Mouse (Mus musculus): ENCODE results near the gene Gm17402. TPM values are rescaled to one million over a fixed set of nuclear protein-coding genes. Genes with fewer than 3 reads are reported as not detected.
A peak's percentile ranks its signal among the peaks of the same experiment; 100 is the strongest.

The Gm17402 gene
- not detected in 2 replicates for polyA plus RNA-seq (2015; fragmentation: Nextera tagmentation; extraction: Ambion mirVana)

DNA sequence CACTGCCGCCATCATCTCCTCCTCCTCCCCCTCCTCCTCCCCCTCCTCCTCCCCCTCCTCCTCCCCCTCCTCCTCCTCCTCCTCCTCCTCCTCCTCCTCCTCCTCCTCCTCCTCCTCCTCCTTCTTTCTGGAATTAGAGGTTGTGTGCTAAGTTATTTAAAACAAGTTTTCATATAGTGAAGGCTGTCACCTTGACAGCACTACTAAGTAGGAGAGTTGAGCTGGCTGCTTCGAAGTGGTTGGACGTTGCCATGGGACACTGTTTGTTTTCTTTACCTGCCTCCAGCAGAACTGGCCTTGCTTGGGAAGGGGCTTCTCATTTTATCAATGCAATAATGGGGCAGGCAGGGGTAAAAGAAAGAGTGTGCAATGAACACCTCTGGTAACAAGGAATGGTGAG lies at the start of gene Gm17402:
TSS of gene Gm17402 (minus strand) at position 101 of the 400 bp plus-strand sequence.
- peaks cover 5% of the 10 kb centered on the region; the same call in 1 of the 2 replicates for H3K4me1 ChIP-seq (replicated peaks)
- peak within 1 kb of the TSS; percentile 60 for H3K9ac ChIP-seq
- 63% methylated on average over 3 of the region's 3 CpGs for WGBS
- no peaks in the 10 kb centered on the region for H3K9me3 ChIP-seq
- no peaks in the 10 kb centered on the region for H3K36me3 ChIP-seq
- no peak within 1 kb of the TSS for H3K27ac ChIP-seq (replicated peaks)
- H3K4me3 ChIP-seq: peak within 1 kb of the TSS; percentile 65
- H3K27me3 ChIP-seq: peaks cover 24% of the 10 kb centered on the region
- H3K4me2 ChIP-seq: peak within 1 kb of the TSS; percentile 91
- no peak for ATAC-seq (ENCODE audit: low FRiP score, low read depth)

DNA sequence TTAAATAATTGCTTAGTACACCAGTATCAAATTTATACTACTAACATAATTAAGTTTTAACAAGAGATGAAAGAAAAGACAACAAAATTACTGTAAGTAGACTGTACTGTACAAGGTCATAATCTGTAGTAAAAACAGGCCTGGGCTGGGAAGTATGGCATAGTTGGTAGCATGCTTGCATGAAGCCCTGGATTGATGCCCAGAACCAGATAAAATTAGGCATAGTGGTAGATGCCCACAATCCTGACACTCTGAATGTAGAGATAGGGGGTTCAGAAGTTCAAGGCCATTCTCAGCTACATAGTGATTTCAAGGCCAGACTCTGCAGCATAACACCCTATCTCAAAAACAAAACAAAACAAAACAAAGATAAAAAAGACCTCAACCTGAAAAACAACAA lies 3.3 kb upstream of the Gm17402 start:
- H3K4me3 ChIP-seq: no peak overlapping the region
- no peaks in the 10 kb centered on the region for H3K9me3 ChIP-seq
- no peak overlapping the region for H3K9ac ChIP-seq
- H3K4me2 ChIP-seq: no peak overlapping the region
- peaks cover 3% of the 10 kb centered on the region; the same call in 1 of the 2 replicates for H3K27me3 ChIP-seq
- no peak overlapping the region for H3K27ac ChIP-seq (replicated peaks)
- no peak for ATAC-seq (ENCODE audit: low FRiP score, low read depth)
- no peaks in the 10 kb centered on the region for H3K36me3 ChIP-seq
- peaks cover 5% of the 10 kb centered on the region; the same call in 1 of the 2 replicates for H3K4me1 ChIP-seq (replicated peaks)

DNA sequence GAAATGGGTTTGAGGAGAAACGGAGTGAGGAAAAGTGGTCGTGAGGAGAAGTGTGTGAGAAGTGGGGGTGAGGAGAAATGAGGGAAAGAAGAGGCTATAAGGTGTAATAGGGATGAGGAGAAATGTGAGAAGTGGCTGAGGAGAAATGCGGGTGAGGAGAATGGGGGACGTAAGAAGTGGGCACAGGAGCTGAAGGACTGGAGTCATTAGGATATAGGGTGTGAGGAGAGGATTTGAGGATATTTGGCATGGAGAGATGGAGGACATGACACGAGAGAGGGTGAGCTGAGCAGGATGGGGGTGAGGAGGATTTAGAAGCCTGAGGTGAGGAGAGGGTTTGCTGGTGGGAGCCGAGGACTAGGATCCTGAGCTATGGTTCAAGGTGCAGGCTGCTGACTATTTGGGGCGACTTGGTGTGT lies 594 bp downstream of the Gm17402 start:
- Histone ChIP-seq H3K27ac (replicated peaks) (no peak overlapping the region), H3K36me3 (no peaks in the 10 kb centered on the region), H3K27me3 (peaks cover 24% of the 10 kb centered on the region), H3K4me3 (peak overlapping the region; percentile 65), H3K4me1 (replicated peaks) (peaks cover 5% of the 10 kb centered on the region; the same call in 1 of the 2 replicates), H3K9ac (peak overlapping the region; percentile 60), H3K9me3 (no peaks in the 10 kb centered on the region), H3K4me2 (peak overlapping the region; percentile 91)
- 34% methylated on average over 7 of the region's 7 CpGs for WGBS
- ATAC-seq (ENCODE audit: low FRiP score, low read depth): peak; percentile 64

DNA sequence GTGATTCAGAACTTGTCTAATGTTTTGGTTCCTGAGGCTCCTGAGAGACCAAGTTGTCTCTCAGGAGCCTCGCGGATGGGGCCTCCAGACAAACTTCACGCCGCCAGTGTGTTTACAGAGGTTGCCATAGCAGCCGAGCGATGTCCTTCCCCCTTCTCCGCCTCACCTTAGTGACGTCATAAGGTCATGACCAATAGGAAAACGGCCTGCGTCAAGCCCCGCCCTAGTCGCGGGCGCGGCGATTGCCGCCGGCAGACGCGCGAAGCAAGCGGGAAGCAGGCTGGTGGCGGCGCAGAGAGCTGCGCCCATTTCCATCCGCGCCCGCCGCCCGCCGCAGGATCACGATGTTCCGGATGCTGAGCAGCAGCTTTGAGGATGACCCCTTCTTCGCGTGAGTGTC lies 1.1 kb downstream of the Gm17402 start, which contains the start of gene Mlf1:
TSS of gene Mlf1 (plus strand) at position 226 of the 400 bp plus-strand sequence.
- WGBS: under 1% methylated on average over 35 of the region's 35 CpGs
- peak within 1 kb of the TSS; percentile 60 for H3K9ac ChIP-seq
- H3K36me3 ChIP-seq: no peaks in the 10 kb centered on the region
- H3K4me2 ChIP-seq: peak within 1 kb of the TSS; percentile 91
- peak; percentile 99 for ATAC-seq (ENCODE audit: low FRiP score, low read depth)
- H3K9me3 ChIP-seq: no peaks in the 10 kb centered on the region
- H3K27me3 ChIP-seq: peaks cover 24% of the 10 kb centered on the region
- no peak within 1 kb of the TSS for H3K27ac ChIP-seq (replicated peaks)
- peak within 1 kb of the TSS; percentile 65 for H3K4me3 ChIP-seq
- peaks cover 5% of the 10 kb centered on the region; the same call in 1 of the 2 replicates for H3K4me1 ChIP-seq (replicated peaks)

DNA sequence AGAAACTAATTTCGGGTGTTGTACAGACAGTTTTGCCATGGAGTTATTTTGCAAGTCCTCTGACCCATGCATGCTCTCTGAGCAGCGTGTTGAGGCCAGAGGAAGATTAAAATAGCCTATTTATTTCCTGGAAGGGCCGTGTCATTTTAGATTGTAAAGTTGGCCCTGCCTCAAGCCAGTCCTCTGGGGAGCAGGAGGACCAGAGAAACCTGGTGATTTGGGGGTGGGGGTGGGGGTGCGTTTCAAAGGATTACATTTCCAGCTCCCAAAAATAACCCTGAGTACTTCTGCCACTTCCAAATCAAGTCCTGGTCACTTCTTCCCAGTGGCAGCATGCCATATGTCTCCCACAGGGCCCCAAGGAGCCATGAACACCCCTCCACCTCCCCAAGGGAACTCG lies 2.2 kb downstream of the Gm17402 start:
- no peaks in the 10 kb centered on the region for H3K36me3 ChIP-seq
- peaks cover 24% of the 10 kb centered on the region for H3K27me3 ChIP-seq
- H3K9ac ChIP-seq: no peak overlapping the region
- no peak overlapping the region for H3K4me3 ChIP-seq
- ATAC-seq (ENCODE audit: low FRiP score, low read depth): no peak
- H3K4me2 ChIP-seq: no peak overlapping the region
- H3K4me1 ChIP-seq (replicated peaks): peaks cover 5% of the 10 kb centered on the region; the same call in 1 of the 2 replicates
- 57% methylated on average over 5 of the region's 5 CpGs for WGBS
- H3K9me3 ChIP-seq: no peaks in the 10 kb centered on the region
- H3K27ac ChIP-seq (replicated peaks): no peak overlapping the region

DNA sequence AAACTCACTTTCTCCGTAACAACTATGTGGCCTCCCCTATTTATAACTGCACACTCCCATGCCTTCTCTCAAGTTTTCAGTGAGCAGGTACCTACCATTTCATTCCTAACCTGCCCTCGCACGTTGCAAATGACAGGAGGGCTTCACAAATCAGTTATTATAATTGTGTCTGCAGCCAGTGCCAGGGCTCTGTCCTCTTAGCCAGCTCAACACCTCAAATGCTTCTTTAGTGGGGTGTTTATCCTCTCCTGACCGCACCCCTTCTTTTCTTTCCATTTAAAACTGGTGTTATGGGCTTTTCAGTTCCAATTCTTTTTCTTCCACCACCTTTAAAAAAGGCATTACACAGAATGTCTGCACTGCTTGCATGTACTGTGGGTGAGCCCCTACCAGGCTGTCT lies 2.8 kb downstream of the Gm17402 start:
- Histone ChIP-seq H3K4me2 (no peak overlapping the region), H3K4me1 (replicated peaks) (peaks cover 5% of the 10 kb centered on the region; the same call in 1 of the 2 replicates), H3K9me3 (no peaks in the 10 kb centered on the region), H3K4me3 (no peak overlapping the region), H3K27me3 (peaks cover 24% of the 10 kb centered on the region), H3K9ac (no peak overlapping the region), H3K36me3 (no peaks in the 10 kb centered on the region), H3K27ac (replicated peaks) (no peak overlapping the region)
- WGBS: 72% methylated on average over 4 of the region's 4 CpGs
- ATAC-seq (ENCODE audit: low FRiP score, low read depth): no peak

DNA sequence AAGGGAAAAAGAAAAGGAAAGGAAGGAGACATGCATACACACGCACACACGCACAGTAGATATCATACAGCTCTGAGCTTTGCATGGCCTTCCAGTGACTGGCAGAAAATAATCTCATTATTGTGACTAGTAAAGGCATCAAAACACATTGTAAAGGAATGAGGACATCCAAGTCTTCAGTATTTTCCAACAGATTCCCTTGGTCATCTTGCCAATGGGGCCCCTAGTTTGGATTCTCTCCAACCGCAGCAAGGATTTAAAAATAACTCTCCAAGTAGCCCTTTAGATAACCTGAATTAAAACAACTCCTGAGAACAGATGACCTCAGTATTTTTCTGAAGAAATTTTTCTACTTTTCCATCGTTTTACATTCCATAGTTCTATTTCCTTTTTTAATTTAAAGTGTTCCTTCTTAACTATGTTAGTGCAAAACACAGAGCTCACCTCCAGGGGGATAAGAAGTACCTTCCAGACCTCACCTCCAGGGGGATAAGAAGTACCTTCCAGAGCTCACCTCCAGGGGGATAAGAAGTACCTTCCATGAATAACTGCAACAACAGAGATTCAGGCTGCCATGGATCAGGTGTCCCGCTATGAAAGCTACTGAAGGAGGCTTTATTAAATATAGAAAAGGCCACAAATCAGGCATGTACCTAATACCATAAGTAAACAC lies 5.4 kb downstream of the Gm17402 start:
- 81% methylated on average over 5 of the region's 5 CpGs for WGBS
- Histone ChIP-seq H3K27me3 (peaks cover 23% of the 10 kb centered on the region), H3K9me3 (no peaks in the 10 kb centered on the region), H3K9ac (no peak overlapping the region), H3K4me2 (no peak overlapping the region), H3K4me1 (replicated peaks) (peaks cover 4% of the 10 kb centered on the region; the same call in 1 of the 2 replicates), H3K27ac (replicated peaks) (no peak overlapping the region), H3K4me3 (no peak overlapping the region), H3K36me3 (no peaks in the 10 kb centered on the region)
- ATAC-seq (ENCODE audit: low FRiP score, low read depth): no peak

DNA sequence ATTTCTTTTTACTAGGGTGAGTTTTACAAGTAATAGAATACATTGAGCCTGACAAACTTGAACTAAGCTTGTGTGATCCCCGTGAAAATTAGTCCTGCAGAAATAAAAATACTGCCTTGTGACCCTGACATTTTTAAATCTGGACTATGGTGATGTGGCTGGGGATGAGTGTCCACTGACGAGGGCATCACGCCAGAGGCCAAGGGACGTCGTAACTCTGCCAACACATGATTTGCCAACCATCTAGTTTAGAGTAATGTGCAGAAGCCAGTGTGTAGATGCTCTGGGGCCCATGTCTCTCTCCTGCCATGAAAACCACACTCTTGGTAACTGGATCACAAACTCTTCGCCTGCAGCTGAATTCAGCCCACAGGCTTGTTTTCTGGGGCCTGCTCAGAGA lies 7.5 kb downstream of the Gm17402 start:
- no peaks in the 10 kb centered on the region for H3K9me3 ChIP-seq
- peaks cover 14% of the 10 kb centered on the region for H3K27me3 ChIP-seq
- no peak overlapping the region for H3K27ac ChIP-seq (replicated peaks)
- no peaks in the 10 kb centered on the region for H3K36me3 ChIP-seq
- no peak overlapping the region for H3K9ac ChIP-seq
- no peak for ATAC-seq (ENCODE audit: low FRiP score, low read depth)
- H3K4me2 ChIP-seq: no peak overlapping the region
- no peak overlapping the region for H3K4me3 ChIP-seq
- no peaks in the 10 kb centered on the region for H3K4me1 ChIP-seq (replicated peaks)
- WGBS: 83% methylated on average over 6 of the region's 6 CpGs

DNA sequence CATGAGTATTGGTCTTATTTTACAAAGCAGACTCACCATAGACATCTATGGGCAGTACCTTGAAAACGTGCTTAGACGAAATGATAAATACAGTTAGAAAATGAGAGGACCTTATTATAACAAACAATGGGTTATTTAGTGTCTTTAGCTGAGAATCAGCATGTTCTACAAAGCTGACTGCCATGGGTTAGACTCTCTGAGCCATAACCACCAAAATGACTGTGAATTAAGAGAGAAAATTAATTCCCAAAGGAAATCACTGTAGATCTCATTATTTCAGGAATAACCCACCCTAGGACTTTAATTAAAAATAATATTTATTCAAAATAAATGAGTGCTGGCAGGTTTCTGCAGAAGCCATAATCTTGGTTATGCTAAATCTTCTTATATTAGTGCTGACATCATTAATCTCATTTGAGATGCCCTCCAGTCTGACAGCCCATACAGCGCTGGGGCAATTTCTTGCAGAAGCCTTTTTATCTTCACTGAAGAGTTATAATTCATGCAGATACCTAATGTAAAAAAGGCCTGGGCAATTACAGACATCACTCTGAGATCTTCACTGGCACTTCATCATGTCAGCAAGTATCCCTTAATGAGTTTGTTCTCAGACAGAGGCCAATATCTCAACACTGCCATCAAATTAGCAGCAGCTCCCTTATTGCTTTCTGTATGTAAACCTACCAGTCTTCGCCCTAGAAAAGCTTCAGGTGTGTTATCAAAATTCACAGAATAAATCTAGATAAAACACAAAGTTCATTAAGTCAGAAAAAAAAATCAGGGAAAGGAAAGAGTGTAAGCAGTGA lies 8.7 kb downstream of the Gm17402 start:
- Histone ChIP-seq H3K27ac (replicated peaks) (no peak overlapping the region), H3K4me1 (replicated peaks) (no peaks in the 10 kb centered on the region), H3K27me3 (peaks cover 8% of the 10 kb centered on the region), H3K4me2 (no peak overlapping the region), H3K4me3 (no peak overlapping the region), H3K9me3 (no peaks in the 10 kb centered on the region), H3K36me3 (no peaks in the 10 kb centered on the region), H3K9ac (no peak overlapping the region)
- peak; percentile 54; the same call in 1 of the 2 replicates for ATAC-seq (ENCODE audit: low FRiP score, low read depth)
- WGBS: 54% methylated on average over 4 of the region's 4 CpGs

DNA sequence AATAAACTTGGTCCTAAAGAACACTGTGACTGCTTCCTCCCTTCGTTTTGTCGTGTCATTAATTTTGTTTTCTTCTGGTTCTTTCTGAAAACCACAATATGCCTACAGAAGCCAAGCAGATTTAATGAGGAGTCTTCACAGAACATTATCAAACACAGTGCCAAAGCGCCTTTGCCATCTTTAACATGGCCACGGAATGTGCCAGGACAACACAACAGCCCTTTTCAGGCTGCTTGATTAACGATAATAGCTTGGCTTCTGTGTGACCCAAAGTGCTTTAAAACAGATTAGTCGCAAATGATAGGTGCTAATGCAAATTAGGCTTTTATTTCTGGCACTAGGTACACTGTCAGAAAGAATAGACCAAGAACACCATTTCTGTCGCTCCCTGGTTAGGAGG lies 16.6 kb downstream of the Gm17402 start:
- no peak for ATAC-seq (ENCODE audit: low FRiP score, low read depth)
- Histone ChIP-seq H3K9ac (no peak overlapping the region), H3K4me2 (no peak overlapping the region), H3K27ac (replicated peaks) (no peak overlapping the region), H3K4me3 (no peak overlapping the region), H3K9me3 (no peaks in the 10 kb centered on the region), H3K4me1 (replicated peaks) (no peaks in the 10 kb centered on the region), H3K27me3 (no peaks in the 10 kb centered on the region), H3K36me3 (no peaks in the 10 kb centered on the region)
- WGBS: 49% methylated on average over 7 of the region's 7 CpGs

DNA sequence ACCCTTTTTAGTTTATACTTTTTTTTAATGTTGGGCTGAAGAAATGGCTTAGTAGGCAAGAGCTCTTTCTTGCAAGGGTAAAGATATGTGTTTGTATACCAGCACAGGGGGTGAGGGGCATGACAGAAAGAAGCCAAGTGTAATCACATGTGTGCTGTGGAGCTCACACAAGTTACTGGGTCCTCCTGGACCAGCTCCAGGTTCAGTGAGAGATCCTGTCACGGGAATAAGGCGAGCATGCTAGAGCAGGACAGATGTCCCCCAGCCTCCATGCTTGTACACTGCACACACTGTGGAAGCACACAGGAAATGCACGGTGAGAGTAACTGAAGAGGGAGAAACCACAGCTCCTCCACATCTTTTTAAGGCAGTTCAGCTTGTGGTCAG lies 22.2 kb downstream of the Gm17402 start:
- Histone ChIP-seq H3K9me3 (no peaks in the 10 kb centered on the region), H3K4me2 (no peak overlapping the region), H3K27ac (replicated peaks) (no peak overlapping the region), H3K27me3 (no peaks in the 10 kb centered on the region), H3K4me3 (no peak overlapping the region), H3K9ac (no peak overlapping the region), H3K4me1 (replicated peaks) (no peaks in the 10 kb centered on the region), H3K36me3 (no peaks in the 10 kb centered on the region)
- ATAC-seq (ENCODE audit: low FRiP score, low read depth): peak; percentile 68
- WGBS: 86% methylated on average over 3 of the region's 3 CpGs

DNA sequence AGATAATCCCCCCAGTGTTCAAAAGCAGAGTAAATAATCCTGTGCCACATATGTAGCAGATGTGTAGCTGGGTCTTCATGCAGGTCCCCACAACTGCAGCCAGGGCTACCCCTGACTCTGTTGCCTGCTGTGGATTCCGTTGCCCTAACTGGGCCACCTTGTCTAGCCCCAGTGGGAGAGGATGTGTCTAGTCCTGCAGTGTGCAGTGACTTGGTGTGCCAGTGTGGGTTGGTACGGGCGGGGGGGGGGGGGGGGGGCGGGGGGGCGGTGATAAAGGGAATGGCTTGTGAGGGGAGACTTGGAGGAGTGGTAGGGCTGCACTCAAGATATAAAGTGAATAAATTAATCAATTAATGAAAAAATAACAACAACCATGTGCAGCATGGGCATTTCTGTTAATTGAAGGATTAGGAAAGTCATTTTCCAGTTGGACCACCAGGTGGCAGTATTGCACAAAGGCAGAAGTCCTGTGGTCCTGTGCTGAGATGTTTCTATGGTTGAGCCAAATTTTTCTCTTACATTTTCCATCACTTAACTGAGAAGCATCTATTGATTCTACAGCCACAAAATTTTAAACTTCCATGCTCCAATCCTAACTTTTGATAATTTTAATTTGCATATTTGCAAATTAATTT lies 22.7 kb downstream of the Gm17402 start:
- no peak overlapping the region for H3K27ac ChIP-seq (replicated peaks)
- no peaks in the 10 kb centered on the region for H3K4me1 ChIP-seq (replicated peaks)
- ATAC-seq (ENCODE audit: low FRiP score, low read depth): peak; percentile 75
- no peaks in the 10 kb centered on the region for H3K9me3 ChIP-seq
- H3K27me3 ChIP-seq: no peaks in the 10 kb centered on the region
- 42% methylated on average over 5 of the region's 5 CpGs for WGBS
- no peak overlapping the region for H3K9ac ChIP-seq
- H3K4me3 ChIP-seq: no peak overlapping the region
- no peak overlapping the region for H3K4me2 ChIP-seq
- no peaks in the 10 kb centered on the region for H3K36me3 ChIP-seq
